Comparison of ENCODE assay signal across 8 mouse cellular contexts in genomic region chr8:69328301-69329288, GRCm38 (mm10). TPM values are rescaled to one million over a fixed set of nuclear protein-coding genes. Genes with fewer than 3 reads are reported as not detected.
DNase-seq lines count a peak whose midpoint lies in the region; ATAC-seq lines count a peak whose summit lies in the region.

No protein-coding gene starts in this region.

- peak; percentile 74 for ATAC-seq in CD4-positive, CD25-positive, alpha-beta regulatory T cell, adult 4 months
- peak; percentile 88 for ATAC-seq in forebrain, embryonic 12.5 days (ENCODE audit: low FRiP score)
- peak; percentile 67; the same call in 1 of the 2 replicates for ATAC-seq in heart, embryonic 16.5 days (replicated peaks; ENCODE audit: extremely low read depth, insufficient read depth, low FRiP score)
- ATAC-seq in liver, embryonic 13.5 days (ENCODE audit: low read depth), result peak; percentile 55; the same call in 1 of the 2 replicates
- peak; percentile 81 for ATAC-seq in stomach, embryonic 15.5 days (ENCODE audit: insufficient read depth, low FRiP score, low read depth)

- peak overlapping the region; percentile 55 for H3K9ac ChIP-seq in forebrain, embryonic 12.5 days
- peak overlapping the region; percentile 67 for H3K9ac ChIP-seq in heart, embryonic 16.5 days (ENCODE audit: low read length)
- H3K9ac ChIP-seq in liver, embryonic 13.5 days, result no peak overlapping the region
- H3K9ac ChIP-seq in stomach, embryonic 15.5 days, result no peak overlapping the region; the same call in 1 of the 2 replicates

- peak overlapping the region; percentile 43 for H3K4me3 ChIP-seq in brown adipose tissue, adult 24 weeks (ENCODE audit: insufficient read depth, low read depth, low read length)
- H3K4me3 ChIP-seq in forebrain, embryonic 12.5 days (replicated peaks), result peak overlapping the region; percentile 37
- H3K4me3 ChIP-seq in heart, embryonic 16.5 days (ENCODE audit: low read length), result peak overlapping the region; percentile 36
- H3K4me3 ChIP-seq in liver, embryonic 13.5 days (replicated peaks), result peak overlapping the region; percentile 37
- H3K4me3 ChIP-seq in stomach, embryonic 15.5 days (replicated peaks), result peak overlapping the region; percentile 35

- H3K4me1 ChIP-seq in brown adipose tissue, adult 24 weeks (ENCODE audit: control insufficient read depth, insufficient read depth, insufficient read length, low read length), result no peaks in the 10 kb centered on the region
- H3K4me1 ChIP-seq in forebrain, embryonic 12.5 days, result no peaks in the 10 kb centered on the region
- H3K4me1 ChIP-seq in heart, embryonic 16.5 days (ENCODE audit: control insufficient read depth, insufficient read depth, low read length), result no peaks in the 10 kb centered on the region
- no peaks in the 10 kb centered on the region for H3K4me1 ChIP-seq in liver, embryonic 13.5 days (replicated peaks)
- H3K4me1 ChIP-seq in stomach, embryonic 15.5 days, result no peaks in the 10 kb centered on the region

- H3K27me3 ChIP-seq in forebrain, embryonic 12.5 days, result no peaks in the 10 kb centered on the region
- H3K27me3 ChIP-seq in heart, embryonic 16.5 days (ENCODE audit: control insufficient read depth, insufficient read depth, low read length), result no peaks in the 10 kb centered on the region
- no peaks in the 10 kb centered on the region for H3K27me3 ChIP-seq in liver, embryonic 13.5 days
- no peaks in the 10 kb centered on the region for H3K27me3 ChIP-seq in stomach, embryonic 15.5 days (replicated peaks)

- H3K4me2 ChIP-seq in forebrain, embryonic 12.5 days, result peak overlapping the region; percentile 61
- peak overlapping the region; percentile 82 for H3K4me2 ChIP-seq in heart, embryonic 16.5 days (ENCODE audit: low read depth, low read length)
- H3K4me2 ChIP-seq in liver, embryonic 13.5 days, result peak overlapping the region; percentile 65
- peak overlapping the region; percentile 60 for H3K4me2 ChIP-seq in stomach, embryonic 15.5 days

- peak; percentile 83 to 93 for DNase-seq in kidney, postnatal 25 days
- DNase-seq in liver, embryonic 13.5 days, result peak; percentile 43
- DNase-seq in neural tube, embryonic 10.5 days (ENCODE audit: extremely low spot score, low spot score), result peak; percentile 89

- H3K27ac ChIP-seq in brown adipose tissue, adult 24 weeks (replicated peaks; ENCODE audit: low read depth, low read length), result no peak overlapping the region
- H3K27ac ChIP-seq in forebrain, embryonic 12.5 days, result no peak overlapping the region
- no peak overlapping the region for H3K27ac ChIP-seq in heart, embryonic 16.5 days (ENCODE audit: low read length)
- no peak overlapping the region for H3K27ac ChIP-seq in liver, embryonic 13.5 days
- no peak overlapping the region for H3K27ac ChIP-seq in stomach, embryonic 15.5 days

- no peaks in the 10 kb centered on the region for H3K36me3 ChIP-seq in forebrain, embryonic 12.5 days (replicated peaks)
- no peaks in the 10 kb centered on the region for H3K36me3 ChIP-seq in heart, embryonic 16.5 days (ENCODE audit: control insufficient read depth, insufficient read depth)
- H3K36me3 ChIP-seq in liver, embryonic 13.5 days, result no peaks in the 10 kb centered on the region
- H3K36me3 ChIP-seq in stomach, embryonic 15.5 days, result no peaks in the 10 kb centered on the region

- 8% methylated on average over 24 of the region's 24 CpGs for WGBS in forebrain, embryonic 12.5 days
- WGBS in heart, embryonic 16.5 days, result 10% methylated on average over 24 of the region's 24 CpGs
- 13% methylated on average over 24 of the region's 24 CpGs for WGBS in liver, embryonic 13.5 days (ENCODE audit: insufficient replicate concordance)
- 8% methylated on average over 24 of the region's 24 CpGs for WGBS in stomach, embryonic 15.5 days

- H3K9me3 ChIP-seq in forebrain, embryonic 12.5 days, result no peaks in the 10 kb centered on the region
- no peaks in the 10 kb centered on the region for H3K9me3 ChIP-seq in heart, embryonic 16.5 days (replicated peaks; ENCODE audit: control insufficient read depth, low read length)
- no peaks in the 10 kb centered on the region for H3K9me3 ChIP-seq in liver, embryonic 13.5 days (replicated peaks)
- no peaks in the 10 kb centered on the region for H3K9me3 ChIP-seq in stomach, embryonic 15.5 days

RNA-seq across cellular contexts. Expression of gene D130040H23Rik, which starts 57.7 kb away (rescaled TPM):
- polyA plus RNA-seq in CD4-positive, CD25-positive, alpha-beta regulatory T cell, adult 4 months (2017; shearing (Covaris generic)), result 10 to 100 TPM; 36.7 to 37.4 TPM
- polyA plus RNA-seq in brown adipose tissue, adult 24 weeks (2012; ENCODE audit: insufficient read depth, insufficient read length, missing spikeins), result not detected in 2 replicates
- polyA plus RNA-seq in forebrain, embryonic 12.5 days (2016; fragmentation: Nextera tagmentation; extraction: Ambion mirVana), result 9.8 and 11.4 TPM in 2 replicates
- polyA plus RNA-seq in heart, embryonic 16.5 days (2015; fragmentation: Nextera tagmentation; extraction: Ambion mirVana), result 3.6 and 4.5 TPM in 2 replicates
- polyA plus RNA-seq in liver, embryonic 13.5 days (2015; fragmentation: Nextera tagmentation; extraction: Ambion mirVana), result 1.1 and 1.2 TPM in 2 replicates
- 5.5 and 6.5 TPM in 2 replicates for polyA plus RNA-seq in stomach, embryonic 15.5 days (2015; fragmentation: Nextera tagmentation; extraction: Ambion mirVana)

Comparison
In these comparisons a context has a peak if more than half of its experiments do, and no peak if none do; other contexts are left out.
1. H3K9ac ChIP-seq: peak in forebrain, embryonic 12.5 days (single experiment) and heart, embryonic 16.5 days (single experiment); none in liver, embryonic 13.5 days (single experiment) and stomach, embryonic 15.5 days (single experiment).
2. Peak in every context shown above with its lines, with median percentiles within 50 percentile points of each other: ATAC-seq, H3K4me3 ChIP-seq, H3K4me2 ChIP-seq and DNase-seq.